Mouse (Mus musculus) adipocyte (in vitro differentiated cells): ENCODE measurements at regions not wholly inside any gene's neighbourhood (a gene's known extent, or its start where the extent isn't known, plus 50 kb on each side); places are given as distances from the start of the nearest gene placed in this dataset.
"Not testable (repeated sequence)": the region's sequence is repeated elsewhere in the genome, so short reads cannot be mapped to it uniquely, and the experiment has no call there.

Experiments
- DNase-seq: peaks from one replicate; pipeline ENCODE4 v3.0.0-alpha.2; 2016; ENCODE audit warnings: low spot score

DNA sequence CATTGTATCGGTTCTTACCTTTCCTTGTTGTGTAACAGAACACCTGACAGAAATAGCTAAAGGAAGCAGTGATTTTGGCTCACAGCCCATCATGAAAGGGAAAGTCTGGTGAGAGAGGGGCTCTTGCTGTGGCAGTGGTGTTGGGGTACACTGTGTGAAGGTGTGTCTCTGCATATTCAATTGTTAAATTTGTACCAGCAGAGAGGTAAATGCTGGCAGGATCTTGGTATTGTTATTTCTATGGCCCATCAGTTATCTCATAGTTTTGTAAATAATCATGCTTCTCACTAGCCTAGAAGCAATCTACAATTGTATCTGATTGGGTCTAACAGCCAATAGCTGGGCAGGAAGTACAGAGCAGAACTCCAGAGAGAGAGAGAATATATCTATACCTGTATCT, 95.7 kb downstream of the Mfap3l start:
- DNase-seq = no peak

- no peak for DNase-seq
Measured at GRCm38 (mm10) chr8:60732545-60732944, 99.9 kb downstream of the Mfap3l start.

GRCm38 (mm10) chr8:60735961-60736360, 103.3 kb downstream of the Mfap3l start:
- DNase-seq = no peak

DNA sequence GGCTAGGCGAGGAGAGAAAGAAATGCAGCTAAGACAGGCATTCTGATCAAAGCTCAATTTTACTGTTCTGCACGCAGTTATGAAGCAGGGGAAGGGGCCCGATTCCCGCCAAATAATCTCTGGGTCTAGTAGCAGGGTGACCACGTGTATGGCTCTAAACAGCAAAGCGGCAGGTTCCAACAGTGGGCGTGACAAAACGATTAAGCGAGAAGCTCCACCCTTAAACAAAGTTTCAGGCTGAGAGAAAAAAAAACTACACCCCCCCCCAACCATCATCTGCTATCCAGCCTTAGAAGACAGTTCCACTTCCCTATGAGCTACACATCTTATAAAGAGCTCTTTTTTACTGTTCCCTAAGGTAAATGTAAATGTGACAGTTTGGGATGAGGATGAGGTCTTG, 103.8 kb downstream of the Mfap3l start:
- DNase-seq = no peak

DNA sequence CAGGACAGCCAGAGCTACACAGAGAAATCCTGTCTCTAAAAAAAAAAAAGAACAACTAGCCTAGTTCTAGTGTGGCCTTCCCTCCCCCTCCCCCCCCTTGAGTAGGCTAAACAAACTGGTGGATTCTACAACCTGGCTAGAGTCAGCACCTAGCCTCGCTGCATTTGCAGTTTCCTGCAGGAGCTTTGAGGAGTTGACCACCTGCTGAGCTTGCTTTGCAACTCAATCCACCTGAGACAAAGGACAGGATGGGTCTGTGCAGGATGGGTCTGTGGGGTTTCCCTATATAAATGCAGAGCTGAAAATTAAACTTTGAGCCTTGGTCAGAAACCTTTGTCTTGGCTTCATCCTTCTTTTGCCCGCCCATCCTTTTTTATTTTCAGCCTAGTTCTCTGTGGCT, 104.3 kb downstream of the Mfap3l start:
- DNase-seq = no peak

DNA sequence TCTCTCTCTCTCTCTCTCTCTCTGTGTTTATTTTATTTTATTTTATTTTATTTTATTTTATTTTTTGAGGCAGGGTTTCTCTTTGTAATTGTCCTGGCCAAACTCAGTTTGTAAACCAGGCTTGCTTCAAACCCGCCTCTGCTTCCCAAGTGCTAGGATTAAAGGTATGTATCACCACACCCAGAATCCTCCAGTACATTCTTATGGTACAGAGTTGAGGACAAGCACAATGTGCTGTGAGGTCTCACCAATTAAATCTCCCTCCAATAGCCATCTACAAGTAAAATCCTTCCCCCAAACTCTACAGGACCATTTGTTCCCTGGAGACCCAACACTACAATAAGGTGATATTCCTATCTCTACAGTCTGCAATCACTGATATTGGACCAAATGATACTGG, 105.0 kb downstream of the Mfap3l start:
- no peak for DNase-seq

DNA sequence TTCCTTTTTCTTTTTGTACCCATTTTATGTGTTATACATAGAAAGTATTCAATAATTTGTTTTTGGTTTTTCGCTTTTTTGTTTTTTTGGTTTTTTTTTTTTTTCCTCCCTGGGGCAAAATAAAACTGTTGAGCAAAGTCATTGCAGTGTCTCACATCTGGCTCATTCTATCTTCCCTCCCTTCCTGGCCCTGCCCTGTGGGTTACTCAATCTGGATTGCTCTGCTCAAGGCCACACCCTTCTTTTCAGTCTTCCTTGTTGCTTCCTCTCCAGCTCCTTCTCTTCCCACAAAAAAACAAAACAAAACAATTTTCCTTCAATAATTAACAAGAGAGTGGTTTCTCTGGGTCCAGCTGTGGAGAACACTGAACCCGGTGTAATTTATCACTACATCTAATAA, 113.2 kb downstream of the Mfap3l start:
- DNase-seq = peak; percentile 60

DNA sequence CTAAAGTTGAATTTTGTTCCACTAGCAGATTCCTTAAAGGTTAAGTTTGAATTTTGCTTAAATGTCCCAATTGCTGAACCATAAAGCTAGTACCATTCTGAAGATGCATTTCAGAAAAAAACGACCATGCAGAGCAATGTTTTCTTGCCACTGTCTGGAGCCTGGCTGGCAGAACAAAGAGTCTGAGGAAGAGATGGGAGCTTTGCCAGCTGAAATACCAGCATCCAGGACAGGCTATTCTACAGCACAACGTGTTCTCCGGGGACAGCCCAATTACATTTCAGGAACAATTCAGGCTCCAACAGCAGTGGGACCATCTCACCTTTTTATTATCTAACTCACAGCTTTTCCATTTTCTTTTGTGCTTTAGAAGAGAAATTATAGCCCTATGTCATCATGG, 113.9 kb downstream of the Mfap3l start:
- DNase-seq = peak; percentile 12

GRCm38 (mm10) chr8:60755704-60756415, 123.2 kb downstream of the Mfap3l start:
- DNase-seq = no peak

GRCm38 (mm10) chr8:60763959-60764358, 126.3 kb upstream of the Hpf1 start:
- DNase-seq = no peak

DNA sequence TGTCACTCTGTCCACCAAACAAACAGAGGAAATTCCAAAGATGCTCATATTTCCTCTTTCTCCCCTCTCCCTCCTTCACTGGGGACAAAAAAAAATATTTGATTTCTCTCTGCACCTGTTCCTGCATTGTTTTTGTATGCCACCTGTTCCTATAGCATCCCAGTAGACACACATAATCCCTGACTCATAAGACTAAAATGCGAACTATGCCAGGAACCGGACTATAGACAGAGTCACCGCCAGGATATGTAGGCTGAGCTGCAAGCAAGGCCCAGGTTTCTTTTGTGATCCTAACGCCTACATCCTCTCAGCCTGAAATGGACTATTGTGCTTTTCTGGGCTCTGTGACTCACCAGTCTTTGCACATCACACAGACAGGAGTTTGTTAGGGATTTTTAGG, 116.9 kb upstream of the Hpf1 start:
- DNase-seq = no peak

DNA sequence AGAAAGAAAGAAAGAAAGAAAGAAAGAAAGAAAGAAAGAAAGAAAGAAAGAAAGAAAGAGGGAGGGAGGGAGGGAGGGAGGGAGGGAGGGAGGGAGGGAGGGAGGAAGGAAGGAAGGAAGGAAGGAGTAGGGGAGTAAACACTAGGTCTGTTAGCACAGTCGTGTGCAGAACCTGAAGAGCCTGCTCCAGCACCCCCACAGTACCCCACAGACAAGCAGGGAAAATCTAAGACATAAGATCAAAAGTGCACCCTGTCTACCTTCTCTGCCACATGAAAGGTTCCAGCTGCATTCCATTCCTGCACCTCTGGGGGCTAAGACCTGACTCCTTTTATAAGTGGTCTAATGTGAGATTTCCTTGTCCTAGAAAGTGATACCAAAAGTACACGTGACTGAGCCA, 114.0 kb upstream of the Hpf1 start:
- DNase-seq = not testable (repeated sequence)

DNA sequence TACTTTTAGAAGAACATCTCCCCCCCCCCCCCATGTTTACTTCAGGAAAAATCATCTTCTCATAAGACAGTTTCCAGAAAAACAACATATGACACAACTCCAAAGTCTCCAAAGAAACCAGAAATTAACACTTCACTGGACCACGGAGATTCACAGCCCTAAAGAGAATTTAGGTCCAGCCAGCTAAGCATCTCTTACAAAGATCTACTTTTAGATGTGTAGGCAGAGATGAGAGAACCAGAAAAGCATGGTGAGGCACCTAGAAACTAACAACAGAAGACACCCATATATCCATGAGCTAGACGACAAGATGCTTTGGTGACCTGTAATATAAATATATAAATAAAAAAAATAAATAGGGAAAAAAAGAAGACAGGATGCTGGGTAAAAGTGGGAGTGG, 105.2 kb upstream of the Hpf1 start:
- no peak for DNase-seq

DNA sequence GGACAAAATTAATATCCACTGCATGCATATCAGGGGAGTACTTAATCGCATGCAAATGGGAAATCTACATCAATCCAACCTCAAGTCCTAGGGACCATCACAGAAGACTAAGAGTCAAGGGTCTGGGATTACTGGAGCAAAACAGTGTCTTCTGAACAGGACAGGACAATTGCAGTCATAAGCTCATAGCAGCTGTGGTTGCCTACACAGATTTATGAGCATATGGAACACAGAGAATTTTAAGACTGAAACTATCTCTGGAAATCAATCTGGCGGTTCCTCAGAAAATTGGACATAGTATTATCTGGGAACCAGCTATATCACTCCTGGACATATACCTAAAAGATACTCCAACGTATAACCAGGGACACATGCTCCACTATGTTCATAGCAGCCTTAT, 99.8 kb upstream of the Hpf1 start:
- no peak for DNase-seq

DNA sequence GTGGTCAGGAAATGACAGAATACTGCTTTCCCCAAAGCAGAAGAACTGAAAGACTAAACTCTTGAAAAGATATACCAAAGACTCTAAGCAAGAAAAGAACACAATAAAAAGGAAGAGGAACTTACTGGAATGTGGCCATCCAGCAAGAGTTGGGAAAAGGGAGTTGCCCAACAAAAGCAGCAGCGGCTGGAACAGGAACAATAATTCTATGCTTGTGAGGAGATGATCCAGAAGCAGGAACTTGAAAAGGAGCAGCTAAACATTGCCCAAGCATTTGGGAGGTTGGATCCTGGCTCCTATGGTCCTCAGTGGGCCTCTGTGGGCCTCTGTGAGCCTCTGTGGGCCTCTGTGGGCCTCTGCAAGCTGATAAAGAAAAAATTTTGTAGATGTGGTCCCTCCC, 97.7 kb upstream of the Hpf1 start:
- DNase-seq = peak; percentile 5

GRCm38 (mm10) chr8:60804787-60805186, 85.4 kb upstream of the Hpf1 start:
- no peak for DNase-seq

DNA sequence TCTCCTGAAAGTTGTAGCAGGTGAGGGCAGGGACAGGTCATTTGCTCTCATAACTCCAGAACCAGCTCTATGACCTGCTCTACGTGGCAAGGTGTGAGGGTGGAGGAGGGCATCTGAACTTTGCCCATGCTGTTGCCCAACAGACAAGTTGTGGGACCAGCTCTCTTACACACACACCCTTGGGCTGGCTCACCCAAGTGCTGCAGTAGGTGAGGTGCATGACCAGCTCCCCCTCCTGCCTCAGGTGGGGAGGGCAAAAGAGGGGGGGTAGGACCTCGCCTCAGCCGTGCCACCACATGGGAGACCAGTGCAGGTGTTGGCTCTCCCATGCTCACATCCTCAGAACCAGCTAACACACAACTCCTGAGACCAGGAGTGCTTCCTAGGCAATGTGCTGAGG, 83.4 kb upstream of the Hpf1 start:
- DNase-seq = no peak

DNA sequence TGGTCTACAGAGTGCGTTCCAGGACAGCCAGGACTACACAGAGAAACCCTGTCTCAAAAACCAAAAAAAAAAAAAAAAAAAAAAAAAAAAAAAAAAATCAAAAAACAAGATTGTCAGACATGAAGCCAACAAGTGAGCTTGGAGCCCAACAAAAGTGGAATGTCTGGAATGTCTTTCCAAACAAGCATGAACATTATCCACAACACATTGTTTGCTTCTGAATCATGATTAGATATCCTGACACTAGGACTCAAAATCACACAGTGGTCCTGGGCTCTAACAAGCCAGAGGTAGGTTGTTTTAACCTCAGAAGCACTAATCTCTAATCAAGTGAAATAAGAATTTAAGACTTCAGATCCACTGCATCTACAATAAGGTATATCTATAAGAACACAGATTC, 80.4 kb upstream of the Hpf1 start:
- DNase-seq = no peak

DNA sequence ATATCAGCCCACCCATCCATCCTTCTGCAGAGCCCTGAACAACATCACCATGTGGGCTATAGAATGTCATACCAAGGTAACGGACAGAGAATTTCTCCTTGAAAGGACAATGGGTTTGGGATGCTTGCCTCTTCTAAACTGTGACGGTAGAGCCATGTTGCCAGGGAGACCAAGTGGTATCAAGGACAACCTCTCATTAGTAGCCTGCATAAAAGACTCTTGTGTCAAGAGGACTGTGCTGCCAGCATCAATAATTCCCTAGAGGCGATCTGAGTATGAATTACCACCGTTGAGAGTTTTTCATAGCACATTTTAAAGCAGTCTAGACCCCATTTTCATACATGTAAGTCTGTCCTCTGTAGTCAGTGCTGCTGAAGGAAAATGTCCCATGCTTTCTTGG, 79.3 kb upstream of the Hpf1 start:
- DNase-seq = no peak

DNA sequence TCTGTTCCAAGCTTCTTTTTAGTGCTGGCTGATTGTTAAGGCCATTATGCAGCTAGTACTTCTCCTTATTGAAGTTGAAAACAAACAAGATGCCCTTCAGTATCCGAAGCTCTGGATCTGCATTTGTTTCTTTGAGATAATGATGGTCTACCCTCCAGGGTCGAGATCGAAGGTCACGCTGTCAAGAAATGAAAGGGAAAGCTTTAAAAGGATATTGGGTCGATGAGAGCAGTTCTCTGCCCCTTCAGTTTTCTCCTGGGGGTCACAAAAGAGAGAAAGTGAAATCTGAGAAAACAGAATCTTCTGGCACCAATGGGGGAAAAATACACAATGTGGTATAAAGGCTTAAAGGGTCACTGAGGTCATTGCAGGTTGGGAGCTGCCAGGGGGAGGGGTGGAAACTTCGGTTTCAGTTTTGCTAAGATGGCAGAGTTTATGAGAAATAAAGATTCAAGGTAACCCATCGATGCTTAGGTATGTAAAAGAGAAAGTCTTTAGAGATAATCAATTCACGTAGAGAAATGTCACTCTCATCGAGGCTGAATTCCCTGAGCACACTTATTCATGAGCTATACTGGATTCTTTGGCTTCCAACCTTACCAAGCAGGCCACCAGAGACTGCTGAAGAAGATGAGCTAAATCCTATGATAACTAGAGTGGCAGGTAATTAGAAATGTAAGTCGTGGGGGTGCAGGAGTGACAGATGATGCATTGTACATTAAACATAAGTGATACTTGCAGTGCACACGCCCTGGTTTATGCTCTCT, 64.4 kb upstream of the Hpf1 start:
- no peak for DNase-seq

DNA sequence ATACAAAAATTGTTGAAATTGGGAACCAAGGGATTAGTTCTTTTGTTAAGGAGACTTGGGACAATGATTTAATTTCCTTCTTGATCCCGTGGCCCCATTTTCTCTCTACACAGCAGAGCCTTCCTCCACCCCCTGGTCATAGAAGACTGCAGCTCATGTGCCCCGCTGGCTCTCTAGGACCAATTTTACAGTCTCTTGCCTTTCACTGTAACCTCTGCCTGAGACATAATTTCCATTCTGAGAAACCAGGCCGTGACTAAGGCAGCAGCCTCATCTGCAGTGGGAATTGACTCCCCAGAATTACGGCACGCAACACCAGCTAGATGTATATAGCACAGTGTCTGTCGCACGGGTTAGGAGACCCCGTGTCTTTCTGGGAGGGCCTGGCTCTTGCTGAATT, 63.0 kb upstream of the Hpf1 start:
- no peak for DNase-seq

GRCm38 (mm10) chr8:60829093-60829492, 61.1 kb upstream of the Hpf1 start:
- no peak for DNase-seq

DNA sequence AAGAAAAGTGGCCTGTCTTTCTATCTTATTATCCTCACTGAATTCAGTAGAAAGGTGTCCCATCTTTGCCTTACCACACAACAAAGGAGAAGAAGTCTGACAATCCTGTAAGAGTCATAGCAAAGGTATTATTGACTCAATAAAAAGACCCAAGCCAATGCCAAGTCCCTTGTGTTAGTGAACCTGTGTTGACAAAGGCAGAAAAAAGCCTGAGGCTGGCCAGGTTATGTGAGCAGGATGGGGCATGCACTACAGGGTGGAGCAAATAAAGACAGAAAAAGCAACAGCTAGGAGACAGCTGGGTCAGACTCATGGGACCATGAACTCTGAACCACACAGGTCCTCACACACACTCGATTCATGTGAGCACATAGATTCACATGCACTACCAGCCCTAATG, 59.7 kb upstream of the Hpf1 start:
- no peak for DNase-seq

DNA sequence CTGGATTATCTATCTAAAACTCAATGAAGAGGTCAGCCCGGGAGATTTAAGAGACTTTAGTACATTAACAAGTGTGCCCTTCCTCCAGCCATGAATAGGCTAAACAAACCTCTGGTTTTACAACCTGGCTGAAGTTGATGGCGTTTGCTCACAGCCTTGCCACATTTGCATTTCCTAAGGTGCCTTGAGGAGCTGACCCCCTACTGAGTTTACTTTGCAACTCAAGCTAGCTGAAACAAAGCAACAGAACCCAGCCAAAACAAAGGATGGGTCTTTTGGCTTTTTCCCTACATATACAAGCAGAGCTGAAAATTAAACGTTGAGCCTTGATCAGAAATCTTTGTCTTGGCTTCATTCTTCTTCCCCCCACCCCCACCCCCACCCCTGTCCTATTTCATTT, 51.7 kb upstream of the Hpf1 start:
- DNase-seq = no peak
